Mouse (Mus musculus): ENCODE measurements at regions not wholly inside any gene's neighbourhood (a gene's known extent, or its start where the extent isn't known, plus 50 kb on each side); places are given as distances from the start of the nearest gene placed in this dataset.
A peak's percentile ranks its signal among the peaks of the same experiment; 100 is the strongest.

GRCm38 (mm10) chr4:33702028-33702666 is 222.2 kb upstream of the Cnr1 start:
- no peak for ATAC-seq (ENCODE audit: low FRiP score, low TSS enrichment)
- H3K9ac ChIP-seq (ENCODE audit: low read depth, low read length), result no peak overlapping the region
- peaks cover 5% of the 10 kb centered on the region; the same call in 1 of the 2 replicates for H3K9me3 ChIP-seq (ENCODE audit: control insufficient read depth, low read length)
- 82% methylated on average over 7 of the region's 7 CpGs for WGBS
- no peak overlapping the region for H3K4me2 ChIP-seq (replicated peaks; ENCODE audit: low read depth, low read length)
- no peak overlapping the region for H3K27ac ChIP-seq (ENCODE audit: low read depth, low read length)
- no peak overlapping the region for H3K4me3 ChIP-seq (ENCODE audit: low read length)
- H3K4me1 ChIP-seq (ENCODE audit: control insufficient read depth, insufficient read depth, low read length), result no peaks in the 10 kb centered on the region
- H3K27me3 ChIP-seq (ENCODE audit: control insufficient read depth, insufficient read depth, low read length), result no peaks in the 10 kb centered on the region
- H3K36me3 ChIP-seq (ENCODE audit: control insufficient read depth, insufficient read depth, low read length), result no peaks in the 10 kb centered on the region

- Histone ChIP-seq H3K4me1 (ENCODE audit: control insufficient read depth, insufficient read depth, low read length) (no peaks in the 10 kb centered on the region), H3K4me2 (replicated peaks; ENCODE audit: low read depth, low read length) (no peak overlapping the region), H3K27me3 (ENCODE audit: control insufficient read depth, insufficient read depth, low read length) (no peaks in the 10 kb centered on the region), H3K9me3 (ENCODE audit: control insufficient read depth, low read length) (peaks cover 5% of the 10 kb centered on the region; the same call in 1 of the 2 replicates), H3K4me3 (ENCODE audit: low read length) (no peak overlapping the region), H3K36me3 (ENCODE audit: control insufficient read depth, insufficient read depth, low read length) (no peaks in the 10 kb centered on the region), H3K27ac (ENCODE audit: low read depth, low read length) (no peak overlapping the region), H3K9ac (ENCODE audit: low read depth, low read length) (no peak overlapping the region)
- WGBS, result 91% methylated on average over 6 of the region's 6 CpGs
- no peak for ATAC-seq (ENCODE audit: low FRiP score, low TSS enrichment)
These were observed 218.7 kb upstream of the Cnr1 start for GRCm38 (mm10) chr4:33705722-33706121.

GRCm38 (mm10) chr4:33706785-33707184 is 217.6 kb upstream of the Cnr1 start:
- Histone ChIP-seq H3K4me3 (ENCODE audit: low read length) (no peak overlapping the region), H3K4me1 (ENCODE audit: control insufficient read depth, insufficient read depth, low read length) (no peaks in the 10 kb centered on the region), H3K4me2 (replicated peaks; ENCODE audit: low read depth, low read length) (no peak overlapping the region), H3K27ac (ENCODE audit: low read depth, low read length) (no peak overlapping the region), H3K27me3 (ENCODE audit: control insufficient read depth, insufficient read depth, low read length) (no peaks in the 10 kb centered on the region), H3K36me3 (ENCODE audit: control insufficient read depth, insufficient read depth, low read length) (no peaks in the 10 kb centered on the region), H3K9ac (ENCODE audit: low read depth, low read length) (no peak overlapping the region), H3K9me3 (ENCODE audit: control insufficient read depth, low read length) (peaks cover 5% of the 10 kb centered on the region; the same call in 1 of the 2 replicates)
- no peak for ATAC-seq (ENCODE audit: low FRiP score, low TSS enrichment)
- 62% methylated on average over 10 of the region's 10 CpGs for WGBS

- H3K9ac ChIP-seq (ENCODE audit: low read depth, low read length), result no peak overlapping the region
- no peaks in the 10 kb centered on the region for H3K4me1 ChIP-seq (ENCODE audit: control insufficient read depth, insufficient read depth, low read length)
- no peaks in the 10 kb centered on the region for H3K27me3 ChIP-seq (ENCODE audit: control insufficient read depth, insufficient read depth, low read length)
- no peak for ATAC-seq (ENCODE audit: low FRiP score, low TSS enrichment)
- no peak overlapping the region for H3K4me3 ChIP-seq (ENCODE audit: low read length)
- no peaks in the 10 kb centered on the region for H3K9me3 ChIP-seq (ENCODE audit: control insufficient read depth, low read length)
- no peak overlapping the region for H3K27ac ChIP-seq (ENCODE audit: low read depth, low read length)
- H3K36me3 ChIP-seq (ENCODE audit: control insufficient read depth, insufficient read depth, low read length), result no peaks in the 10 kb centered on the region
- no peak overlapping the region for H3K4me2 ChIP-seq (replicated peaks; ENCODE audit: low read depth, low read length)
- WGBS, result 56% methylated on average over 20 of the region's 20 CpGs
These were observed 207.8 kb upstream of the Cnr1 start for GRCm38 (mm10) chr4:33716475-33717117.

GRCm38 (mm10) chr4:33720972-33721371 is 203.4 kb upstream of the Cnr1 start:
- H3K36me3 ChIP-seq (ENCODE audit: control insufficient read depth, insufficient read depth, low read length), result no peaks in the 10 kb centered on the region
- no peak overlapping the region for H3K27ac ChIP-seq (ENCODE audit: low read depth, low read length)
- no peak overlapping the region for H3K9ac ChIP-seq (ENCODE audit: low read depth, low read length)
- H3K4me2 ChIP-seq (replicated peaks; ENCODE audit: low read depth, low read length), result no peak overlapping the region
- H3K4me1 ChIP-seq (ENCODE audit: control insufficient read depth, insufficient read depth, low read length), result no peaks in the 10 kb centered on the region
- H3K4me3 ChIP-seq (ENCODE audit: low read length), result no peak overlapping the region
- ATAC-seq (ENCODE audit: low FRiP score, low TSS enrichment), result no peak
- H3K27me3 ChIP-seq (ENCODE audit: control insufficient read depth, insufficient read depth, low read length), result no peaks in the 10 kb centered on the region
- 93% methylated on average over 10 of the region's 10 CpGs for WGBS
- H3K9me3 ChIP-seq (ENCODE audit: control insufficient read depth, low read length), result no peaks in the 10 kb centered on the region

GRCm38 (mm10) chr4:33721971-33722370 is 202.4 kb upstream of the Cnr1 start:
- no peak overlapping the region for H3K4me3 ChIP-seq (ENCODE audit: low read length)
- H3K27ac ChIP-seq (ENCODE audit: low read depth, low read length), result no peak overlapping the region
- ATAC-seq (ENCODE audit: low FRiP score, low TSS enrichment), result no peak
- no peaks in the 10 kb centered on the region for H3K9me3 ChIP-seq (ENCODE audit: control insufficient read depth, low read length)
- 90% methylated on average over 4 of the region's 4 CpGs for WGBS
- no peak overlapping the region for H3K9ac ChIP-seq (ENCODE audit: low read depth, low read length)
- no peaks in the 10 kb centered on the region for H3K4me1 ChIP-seq (ENCODE audit: control insufficient read depth, insufficient read depth, low read length)
- no peaks in the 10 kb centered on the region for H3K27me3 ChIP-seq (ENCODE audit: control insufficient read depth, insufficient read depth, low read length)
- H3K4me2 ChIP-seq (replicated peaks; ENCODE audit: low read depth, low read length), result no peak overlapping the region
- no peaks in the 10 kb centered on the region for H3K36me3 ChIP-seq (ENCODE audit: control insufficient read depth, insufficient read depth, low read length)

- 88% methylated on average over 4 of the region's 4 CpGs for WGBS
- Histone ChIP-seq H3K4me3 (ENCODE audit: low read length) (no peak overlapping the region), H3K4me2 (replicated peaks; ENCODE audit: low read depth, low read length) (no peak overlapping the region), H3K9me3 (ENCODE audit: control insufficient read depth, low read length) (no peaks in the 10 kb centered on the region), H3K27ac (ENCODE audit: low read depth, low read length) (no peak overlapping the region), H3K27me3 (ENCODE audit: control insufficient read depth, insufficient read depth, low read length) (no peaks in the 10 kb centered on the region), H3K4me1 (ENCODE audit: control insufficient read depth, insufficient read depth, low read length) (peaks cover 14% of the 10 kb centered on the region; the same call in 1 of the 2 replicates), H3K9ac (ENCODE audit: low read depth, low read length) (no peak overlapping the region), H3K36me3 (ENCODE audit: control insufficient read depth, insufficient read depth, low read length) (no peaks in the 10 kb centered on the region)
- ATAC-seq (ENCODE audit: low FRiP score, low TSS enrichment), result no peak
These were observed 192.6 kb upstream of the Cnr1 start for GRCm38 (mm10) chr4:33731837-33732236.

- 13% methylated on average over 8 of the region's 8 CpGs for WGBS
- ATAC-seq (ENCODE audit: low FRiP score, low TSS enrichment), result peak; percentile 73; the same call in 1 of the 2 replicates
- no peaks in the 10 kb centered on the region for H3K27me3 ChIP-seq (ENCODE audit: control insufficient read depth, insufficient read depth, low read length)
- no peak overlapping the region for H3K4me2 ChIP-seq (replicated peaks; ENCODE audit: low read depth, low read length)
- H3K9me3 ChIP-seq (ENCODE audit: control insufficient read depth, low read length), result no peaks in the 10 kb centered on the region
- peaks cover 18% of the 10 kb centered on the region; the same call in 1 of the 2 replicates for H3K4me1 ChIP-seq (ENCODE audit: control insufficient read depth, insufficient read depth, low read length)
- H3K36me3 ChIP-seq (ENCODE audit: control insufficient read depth, insufficient read depth, low read length), result no peaks in the 10 kb centered on the region
- no peak overlapping the region for H3K9ac ChIP-seq (ENCODE audit: low read depth, low read length)
- no peak overlapping the region for H3K27ac ChIP-seq (ENCODE audit: low read depth, low read length)
- no peak overlapping the region for H3K4me3 ChIP-seq (ENCODE audit: low read length)
These were observed 189.5 kb upstream of the Cnr1 start for GRCm38 (mm10) chr4:33734923-33735322.

- peaks cover 18% of the 10 kb centered on the region; the same call in 1 of the 2 replicates for H3K4me1 ChIP-seq (ENCODE audit: control insufficient read depth, insufficient read depth, low read length)
- peak overlapping the region; percentile 57; the same call in 1 of the 2 replicates for H3K27ac ChIP-seq (ENCODE audit: low read depth, low read length)
- H3K27me3 ChIP-seq (ENCODE audit: control insufficient read depth, insufficient read depth, low read length), result no peaks in the 10 kb centered on the region
- no peaks in the 10 kb centered on the region for H3K36me3 ChIP-seq (ENCODE audit: control insufficient read depth, insufficient read depth, low read length)
- no peak overlapping the region for H3K4me2 ChIP-seq (replicated peaks; ENCODE audit: low read depth, low read length)
- no peaks in the 10 kb centered on the region for H3K9me3 ChIP-seq (ENCODE audit: control insufficient read depth, low read length)
- 25% methylated on average over 3 of the region's 3 CpGs for WGBS
- peak; percentile 81; the same call in 1 of the 2 replicates for ATAC-seq (ENCODE audit: low FRiP score, low TSS enrichment)
- H3K4me3 ChIP-seq (ENCODE audit: low read length), result no peak overlapping the region
- H3K9ac ChIP-seq (ENCODE audit: low read depth, low read length), result no peak overlapping the region
These were observed 188.9 kb upstream of the Cnr1 start for GRCm38 (mm10) chr4:33735442-33735966.
